Comparison of ENCODE assay signal across 18 mouse cellular contexts in the genomic region with DNA sequence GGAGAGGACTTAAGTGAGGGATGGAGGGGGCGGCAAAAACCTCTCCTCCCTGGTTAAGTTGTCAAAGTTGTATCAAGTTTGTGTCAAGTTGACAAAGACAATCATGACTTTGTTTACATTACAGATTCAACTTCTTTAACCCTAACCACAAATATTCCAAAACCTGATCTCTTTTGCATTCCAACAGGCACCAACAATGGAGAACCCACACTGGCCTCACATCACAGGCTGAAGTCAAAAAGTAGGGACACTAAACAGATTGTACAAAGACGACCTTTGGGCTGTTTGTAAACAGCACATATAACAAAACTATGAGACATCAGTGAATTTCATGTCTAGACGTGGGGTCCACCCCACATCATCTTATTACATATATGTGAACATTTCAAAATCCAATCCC.
"Had no signal": no experiment of that assay in that cellular context is flagged by ENCODE, and none has a peak within 500 bp of the region (broad histone marks: within the 10 kb centered on the region; RNA-seq: fewer than 3 reads in every experiment).

No protein-coding gene starts in this region.

- H3K9ac ChIP-seq: heart, embryonic 13.5 days; heart, embryonic 15.5 days; hindbrain, embryonic 13.5 days; hindbrain, embryonic 15.5 days; limb, embryonic 12.5 days; liver, embryonic 14.5 days had no signal

- H3K9me3 ChIP-seq: heart, embryonic 13.5 days; heart, embryonic 15.5 days; hindbrain, embryonic 13.5 days; hindbrain, embryonic 15.5 days; limb, embryonic 10.5 days; limb, embryonic 12.5 days had no signal

- H3K27me3 ChIP-seq: heart, embryonic 13.5 days; heart, embryonic 15.5 days; hindbrain, embryonic 13.5 days; hindbrain, embryonic 15.5 days; limb, embryonic 12.5 days had no signal

- H3K4me2 ChIP-seq: heart, embryonic 11.5 days; heart, embryonic 13.5 days; heart, embryonic 15.5 days; hindbrain, embryonic 13.5 days; hindbrain, embryonic 15.5 days; limb, embryonic 12.5 days had no signal

- H3K27ac ChIP-seq: heart, adult 2 months; heart, embryonic 13.5 days; heart, embryonic 15.5 days; hindbrain, embryonic 13.5 days; hindbrain, embryonic 15.5 days; hindbrain, postnatal 0 days; layer of hippocampus, adult 2 months; left cerebral cortex, adult 2 months; limb, embryonic 10.5 days; limb, embryonic 12.5 days; liver, embryonic 14.5 days had no signal

- H3K4me1 ChIP-seq: heart, embryonic 13.5 days; heart, embryonic 15.5 days; hindbrain, embryonic 13.5 days; hindbrain, embryonic 15.5 days; limb, embryonic 10.5 days; limb, embryonic 12.5 days had no signal

- ATAC-seq: hindbrain, postnatal 0 days had no signal

- DNase-seq: gastrocnemius, postnatal 14 days; gastrocnemius, postnatal 36 days; heart, adult 11 months; heart, adult 2 months; heart, postnatal 14 days; heart, postnatal 36 days; liver had no signal

- H3K4me3 ChIP-seq: heart, adult 2 months; heart, embryonic 13.5 days; heart, embryonic 15.5 days; hindbrain, embryonic 13.5 days; hindbrain, embryonic 15.5 days; layer of hippocampus, adult 2 months; left cerebral cortex, adult 2 months; limb, embryonic 10.5 days; limb, embryonic 12.5 days had no signal
